Mouse (Mus musculus) thymus, postnatal 0 days (tissue): ENCODE results near the gene Shroom1. TPM values are rescaled to one million over a fixed set of nuclear protein-coding genes. Genes with fewer than 3 reads are reported as not detected.

Source experiments
- DNase-seq: peaks from one replicate; pipeline ENCODE4 v3.0.0-alpha.2; 2015; ENCODE audit warnings: low spot score
- microRNA-seq: library from miRNA; unstranded; fragments of <30 nt; microRNA quantifications from one replicate; pipeline ENCODE4, GENCODE M21; 2016; ENCODE audit warnings: borderline number of aligned reads
- polyA plus RNA-seq: library from polyadenylated mRNA; unstranded; fragments of >200 nt; fragmentation: Nextera tagmentation; extraction: Ambion mirVana; gene quantifications from 2 replicates; pipeline ENCODE4 v1.2.1, GENCODE M21; 2015

Gene Shroom1
- polyA plus RNA-seq, 1 experiment from 2014 or later, result 0.27 TPM

- DNase-seq, result no peak
Measured at GRCm38 (mm10) chr11:53508152-53508551, 51.1 kb downstream of the Shroom1 start.

- DNase-seq, result no peak
Measured at GRCm38 (mm10) chr11:53508591-53508990, 51.6 kb downstream of the Shroom1 start.

- DNase-seq, result no peak
Measured at GRCm38 (mm10) chr11:53510351-53510750, 53.3 kb downstream of the Shroom1 start.

GRCm38 (mm10) chr11:53516775-53517627, 60.0 kb downstream of the Shroom1 start:
- peak; percentile 77 for DNase-seq

Small RNA genes within 50 kb of the gene (microRNA-seq; reads per million reads assigned to microRNA genes)
- not detected for gene Mir6920

Other genes starting within 250 kb of the Shroom1 start
- gene Hspa4, start 156.7 kb upstream of the Shroom1 start, polyA plus RNA-seq, result 99.0 and 106 TPM in 2 replicates
- 28.6 and 30.1 TPM in 2 replicates for gene Zcchc10, start 132.5 kb upstream of the Shroom1 start, polyA plus RNA-seq
- 27.1 and 36.1 TPM in 2 replicates for gene Aff4, start 106.4 kb upstream of the Shroom1 start, polyA plus RNA-seq
- 0.29 TPM in 1 of 2 replicates, not detected in the other for gene Leap2, start 34.0 kb upstream of the Shroom1 start, polyA plus RNA-seq
- 929 and 986 TPM in 2 replicates for gene Uqcrq, start 26.4 kb upstream of the Shroom1 start, polyA plus RNA-seq
- gene Gdf9, start 26.2 kb upstream of the Shroom1 start, polyA plus RNA-seq, result 0.36 and 1.1 TPM in 2 replicates
- gene Gm10447, start 95 bp upstream of the Shroom1 start, polyA plus RNA-seq, result not detected in 2 replicates
- not detected in 2 replicates for gene Gm9837, start 13.3 kb downstream of the Shroom1 start, polyA plus RNA-seq
- gene Gm9945, start 23.0 kb downstream of the Shroom1 start, polyA plus RNA-seq, result not detected in 2 replicates
- 0.05 and 0.15 TPM in 2 replicates for gene Sowaha, start 23.1 kb downstream of the Shroom1 start, polyA plus RNA-seq
- gene Sept8, start 62.1 kb downstream of the Shroom1 start, polyA plus RNA-seq, result 11.1 and 12.1 TPM in 2 replicates
- 23.8 and 25.1 TPM in 2 replicates for gene Kif3a, start 110.2 kb downstream of the Shroom1 start, polyA plus RNA-seq
- gene Il4, start 161.5 kb downstream of the Shroom1 start, polyA plus RNA-seq, result 1.2 and 1.5 TPM in 2 replicates
- 1.0 and 1.3 TPM in 2 replicates for gene Il13, start 177.5 kb downstream of the Shroom1 start, polyA plus RNA-seq